Mouse (Mus musculus): ENCODE data around the gene Fcrlb.
A peak's percentile ranks its signal among the peaks of the same experiment; 100 is the strongest.

Fcrlb gene

DNA sequence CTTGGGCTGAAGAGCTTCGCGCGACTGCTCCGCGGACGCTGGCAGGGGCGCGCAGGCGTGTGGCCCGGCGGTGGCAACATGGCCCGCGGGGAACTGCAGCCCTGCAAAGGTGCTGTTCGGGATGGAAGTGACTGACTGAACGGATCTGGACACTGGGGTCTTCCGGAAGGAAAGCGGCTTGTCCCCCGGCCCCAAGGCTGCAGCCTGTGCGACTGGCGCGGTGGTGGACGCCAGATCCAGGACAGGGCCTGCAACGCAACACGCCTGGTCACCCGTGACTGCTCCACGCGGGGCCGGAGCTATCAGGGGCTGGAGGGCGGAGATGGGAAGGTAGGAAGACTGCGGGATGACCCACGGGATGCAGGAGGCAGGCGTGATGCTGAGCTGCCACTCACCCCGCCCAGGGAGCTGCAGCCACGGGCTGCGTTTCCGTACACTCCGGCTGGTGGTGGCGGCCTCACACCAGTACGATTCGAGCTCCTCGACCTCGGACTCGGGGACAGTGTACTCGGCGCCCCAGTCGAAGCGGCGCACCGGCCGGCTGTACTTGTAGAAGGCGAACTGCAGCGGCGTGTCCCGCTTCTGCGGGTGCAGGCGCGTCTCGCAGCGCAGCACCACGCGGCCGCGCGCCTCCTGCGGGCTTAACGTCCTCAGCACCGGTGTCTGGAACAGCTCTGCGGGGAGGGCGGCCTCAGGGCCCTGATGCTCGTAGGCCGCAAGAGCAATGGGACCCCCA, 5.1 kb downstream of the Fcrlb start:
- DNase-seq (ENCODE audit: low read depth, low spot score): peak; percentile 24

DNA sequence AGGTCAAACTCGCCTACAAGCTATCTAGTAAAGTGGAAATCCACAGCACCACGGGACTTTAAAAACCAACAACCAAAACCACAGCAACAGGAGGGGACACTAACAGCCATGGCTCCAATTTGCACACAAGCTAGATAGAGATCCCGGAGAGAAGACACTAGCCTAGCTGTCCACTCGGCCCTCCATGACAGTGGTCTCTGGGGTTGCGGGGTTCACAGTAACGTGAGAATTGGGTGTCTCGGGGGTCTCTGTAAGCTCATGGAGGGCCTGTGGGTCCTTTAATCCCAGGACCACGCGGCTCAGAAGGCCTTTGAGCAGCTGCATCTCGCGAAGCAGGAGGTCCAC, 5.7 kb downstream of the Fcrlb start:
- no peak for DNase-seq (ENCODE audit: low read depth, low spot score)

DNA sequence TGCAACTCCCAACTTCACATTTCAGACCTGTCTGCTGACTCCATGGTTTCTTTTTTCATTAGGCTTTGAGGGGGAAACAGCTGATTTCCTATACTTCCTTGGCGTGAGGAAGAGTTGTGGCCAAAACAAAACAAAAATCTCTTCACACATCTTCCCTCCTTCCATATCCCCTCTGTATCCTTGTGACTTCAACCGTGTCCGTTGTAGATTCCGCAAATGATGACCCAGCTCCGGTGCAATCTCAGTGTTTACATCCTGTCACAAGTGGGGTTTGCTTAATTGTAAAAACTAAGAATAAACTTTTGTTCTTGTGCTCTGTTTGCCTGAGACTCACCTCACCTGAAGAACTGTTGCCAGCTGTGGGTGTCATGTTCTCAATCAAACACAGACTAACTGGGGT, 9.3 kb downstream of the Fcrlb start:
- DNase-seq (ENCODE audit: low read depth, low spot score): no peak

- peak; percentile 88 for DNase-seq (ENCODE audit: low read depth, low spot score)
Measured at GRCm38 (mm10) chr1:170901536-170902238, 11.1 kb downstream of the Fcrlb start.

GRCm38 (mm10) chr1:170900799-170901467, 11.8 kb downstream of the Fcrlb start:
- DNase-seq (ENCODE audit: low read depth, low spot score): peak; percentile 84

DNA sequence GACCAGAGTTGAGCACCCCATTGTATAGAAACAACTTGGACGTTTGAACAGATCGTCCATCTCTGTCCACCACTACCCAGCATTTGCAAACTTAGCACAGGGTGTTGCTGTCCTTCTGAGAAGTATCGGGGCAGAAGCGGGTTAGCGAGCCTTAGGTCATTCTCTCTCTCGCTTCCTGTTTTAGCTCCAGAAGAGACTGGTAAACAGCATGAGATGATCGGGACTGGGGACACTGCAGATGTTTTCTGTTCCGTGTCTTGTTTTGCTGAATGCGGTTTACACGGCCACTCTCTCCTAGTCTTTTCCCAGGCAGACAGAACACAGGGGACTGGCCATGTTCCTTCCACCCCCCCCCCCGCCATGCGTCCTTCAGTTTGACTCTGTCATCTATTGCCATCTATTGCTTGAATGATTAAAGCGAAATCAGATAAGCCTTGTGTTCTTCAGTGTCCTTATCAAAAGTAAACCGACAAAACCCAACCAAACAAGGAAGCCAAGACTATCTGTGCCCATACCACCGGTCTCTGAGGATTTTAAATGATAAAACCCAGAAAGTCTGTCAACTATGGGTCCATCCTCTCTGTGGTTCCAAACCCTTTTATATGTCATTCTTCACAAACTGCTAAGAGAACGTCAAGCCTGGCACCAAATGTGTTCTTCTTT, 14.2 kb downstream of the Fcrlb start:
- no peak for DNase-seq (ENCODE audit: low read depth, low spot score)

GRCm38 (mm10) chr1:170896651-170897281, 16.0 kb downstream of the Fcrlb start:
- DNase-seq (ENCODE audit: low read depth, low spot score): no peak

DNA sequence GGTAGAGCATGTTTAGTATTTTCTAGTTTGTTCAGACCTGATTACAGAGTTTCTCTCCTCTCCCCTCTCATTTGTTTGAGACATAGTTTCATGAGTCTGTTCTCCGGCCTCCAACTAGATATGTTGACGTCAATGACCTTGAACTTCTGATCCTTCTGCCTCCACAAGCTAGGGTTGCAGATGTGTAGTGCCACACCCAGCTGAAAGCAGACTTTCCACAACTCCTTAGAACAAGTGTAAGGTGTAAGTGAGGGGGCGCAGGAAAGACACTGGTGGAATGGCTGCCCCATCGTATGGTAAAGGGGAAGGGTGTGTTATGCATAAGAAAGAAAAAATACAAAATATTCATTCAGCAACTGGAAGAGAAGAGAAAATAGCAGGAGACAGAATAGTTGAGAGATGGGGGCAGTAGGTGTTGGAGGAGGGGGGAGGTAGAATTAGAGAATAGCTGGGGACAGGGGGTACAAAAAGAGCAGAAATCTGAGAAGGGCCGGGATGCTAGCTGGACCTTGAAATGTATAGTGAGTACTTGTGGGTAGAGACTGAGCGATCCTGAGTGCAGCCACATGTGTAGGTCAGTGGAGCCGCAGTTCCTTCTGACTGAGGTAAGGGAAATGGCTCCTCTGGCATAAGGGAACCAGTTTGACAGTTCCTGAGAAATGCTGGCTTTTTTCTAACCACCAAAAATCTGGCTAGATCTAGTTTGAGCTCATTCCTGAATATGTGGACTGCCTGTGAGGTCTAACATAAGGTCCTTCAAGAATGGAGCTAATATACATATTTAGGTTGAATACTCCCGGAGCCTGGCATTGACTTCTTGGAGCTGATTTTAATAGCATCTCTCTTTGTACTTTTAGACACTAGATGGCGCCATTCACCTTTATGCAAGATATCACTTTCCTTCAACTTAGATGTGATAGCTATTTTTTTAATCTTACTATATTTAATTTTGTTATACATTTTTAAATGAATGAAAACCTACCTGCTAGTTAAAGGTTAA, 17.8 kb downstream of the Fcrlb start:
- peak; percentile 76 for DNase-seq (ENCODE audit: low read depth, low spot score)

GRCm38 (mm10) chr1:170892279-170892678, 20.5 kb downstream of the Fcrlb start:
- DNase-seq (ENCODE audit: low read depth, low spot score): no peak

DNA sequence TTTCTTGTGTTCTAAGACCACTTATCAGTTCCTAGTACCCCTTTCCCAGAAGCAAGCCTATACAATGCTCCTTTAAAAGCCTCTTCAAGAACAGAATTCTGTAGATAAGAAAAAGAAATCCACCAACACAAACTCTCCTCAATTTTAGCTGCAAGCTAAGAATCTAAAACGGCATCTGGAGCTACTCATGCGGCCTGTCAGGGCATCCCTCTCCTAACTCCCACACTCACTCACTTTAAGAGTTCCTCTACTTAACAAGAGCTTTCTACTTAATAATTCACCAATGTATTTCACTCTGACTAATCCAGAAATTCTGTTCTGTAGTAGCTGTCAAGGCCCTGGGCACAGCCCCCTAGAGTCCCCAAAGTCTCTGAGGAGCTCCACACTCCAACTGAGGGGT, 21.1 kb downstream of the Fcrlb start:
- no peak for DNase-seq (ENCODE audit: low read depth, low spot score)

DNA sequence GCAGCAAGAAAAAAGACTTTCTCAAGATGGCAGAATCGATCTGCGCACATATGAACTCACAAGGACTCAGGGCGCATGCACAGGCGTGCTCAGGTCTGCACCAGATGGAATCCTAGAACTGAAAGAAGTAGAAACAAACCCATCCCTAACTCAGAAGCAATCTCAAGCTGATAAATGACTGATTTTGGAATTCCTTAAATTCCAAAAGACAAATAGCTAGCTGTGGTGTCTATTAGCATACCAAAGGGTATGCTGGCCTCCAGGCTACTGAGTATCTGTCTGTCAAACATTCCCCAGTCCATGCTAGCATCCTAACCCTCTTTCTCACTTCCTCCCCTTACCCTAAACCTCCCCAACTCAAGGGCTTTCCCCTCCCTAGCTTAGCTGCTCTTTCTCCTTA, 23.4 kb downstream of the Fcrlb start:
- DNase-seq (ENCODE audit: low read depth, low spot score): no peak

DNA sequence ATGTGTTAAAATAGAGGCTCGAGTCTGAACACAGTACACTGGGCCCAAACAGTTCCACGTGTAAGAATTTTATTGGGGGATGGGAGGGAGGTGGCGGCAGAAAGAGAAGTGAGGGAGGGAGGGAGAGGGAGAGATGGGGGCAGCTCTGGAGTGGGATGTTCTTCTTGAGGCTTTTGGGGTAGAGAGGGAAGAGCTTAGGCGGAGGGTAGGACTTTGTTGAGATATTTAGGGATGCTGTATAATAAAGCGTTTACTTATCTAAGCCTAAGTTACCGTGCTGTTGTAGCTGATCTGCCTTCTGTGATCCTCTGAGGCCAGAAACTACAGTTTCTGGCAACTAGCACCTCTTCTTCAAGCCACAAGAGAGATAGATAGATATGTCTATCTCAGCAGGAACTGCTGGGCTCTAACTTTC, 26.7 kb downstream of the Fcrlb start:
- no peak for DNase-seq (ENCODE audit: low read depth, low spot score)

DNA sequence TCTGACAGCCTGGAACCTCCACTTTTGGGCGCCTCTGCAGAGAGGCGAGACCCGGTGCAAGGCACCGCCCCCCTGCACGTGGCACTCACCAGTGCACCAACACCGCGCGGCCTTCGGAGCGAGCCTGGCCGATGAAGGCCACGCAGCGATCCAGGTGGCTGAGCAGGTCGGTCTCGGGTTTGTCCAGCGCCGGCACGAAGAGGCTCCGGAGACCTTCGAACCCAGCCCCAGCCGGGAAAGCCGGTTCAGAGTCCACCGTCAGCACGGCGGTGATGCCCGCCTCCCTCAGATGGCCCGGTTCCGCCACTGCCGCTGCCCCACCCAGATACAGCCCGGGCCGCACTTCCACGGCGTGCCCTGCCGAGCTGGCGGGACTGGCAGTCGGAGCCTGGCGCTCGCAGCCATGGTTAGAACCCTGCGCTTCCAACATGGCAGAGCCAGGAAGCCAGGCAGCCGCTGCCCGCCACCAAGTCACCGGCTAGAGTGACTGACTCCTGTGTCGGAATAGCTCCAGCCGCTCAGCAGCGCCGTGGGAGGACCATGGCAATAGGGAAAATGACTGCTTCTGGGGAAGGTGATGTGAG, 27.7 kb downstream of the Fcrlb start, which contains the start of the genes Gm26620 and Dusp12:
Gene Gm26620 (plus strand): TSS at position 88 of the 584 bp plus-strand sequence.
Gene Dusp12 (minus strand): TSS at position 563 of the 584 bp plus-strand sequence.
- DNase-seq (ENCODE audit: low read depth, low spot score): peak; percentile 95

DNA sequence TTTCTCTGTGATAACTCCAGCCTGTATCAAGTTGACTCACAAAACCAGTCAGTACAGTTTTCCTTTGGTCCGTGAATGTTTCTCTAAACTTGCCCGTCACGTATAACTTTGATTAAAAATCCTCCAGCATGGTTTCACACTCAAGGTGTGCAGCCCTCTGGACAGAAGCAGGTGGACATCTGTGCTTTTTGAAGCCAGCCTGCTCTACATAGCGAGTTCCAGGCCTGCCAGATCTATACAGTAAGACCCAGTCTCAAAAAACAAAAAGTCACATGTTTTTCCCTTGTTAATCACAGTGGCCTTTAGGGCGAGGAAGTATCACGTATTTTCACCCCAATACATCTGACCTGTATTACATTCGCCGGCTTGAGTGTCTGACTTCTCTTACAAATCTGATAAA, 28.4 kb downstream of the Fcrlb start:
- no peak for DNase-seq (ENCODE audit: low read depth, low spot score)

GRCm38 (mm10) chr1:170882915-170883485, 29.7 kb downstream of the Fcrlb start:
- DNase-seq (ENCODE audit: low read depth, low spot score): no peak

GRCm38 (mm10) chr1:170876906-170877305, 35.8 kb downstream of the Fcrlb start:
- no peak for DNase-seq (ENCODE audit: low read depth, low spot score)

DNA sequence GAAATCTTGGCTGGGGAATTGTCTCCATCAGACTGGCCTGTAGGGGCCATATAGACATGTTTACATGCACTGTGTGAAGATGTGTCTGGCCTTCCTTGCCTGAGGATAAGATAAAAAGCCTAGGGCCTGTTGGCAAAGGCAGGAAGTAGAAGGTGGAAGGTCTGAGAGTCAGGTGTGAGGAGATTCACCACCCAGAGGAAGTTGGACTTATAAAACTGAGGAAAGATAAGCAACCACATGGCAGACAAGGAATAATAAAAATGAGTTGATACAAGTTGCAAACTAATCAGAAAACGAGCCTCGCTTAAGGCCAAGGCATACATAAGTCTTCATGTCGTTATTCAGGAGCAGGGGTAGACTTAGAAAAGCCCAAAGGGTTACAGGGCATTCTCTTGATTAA, 37.1 kb downstream of the Fcrlb start:
- DNase-seq (ENCODE audit: low read depth, low spot score): no peak

DNA sequence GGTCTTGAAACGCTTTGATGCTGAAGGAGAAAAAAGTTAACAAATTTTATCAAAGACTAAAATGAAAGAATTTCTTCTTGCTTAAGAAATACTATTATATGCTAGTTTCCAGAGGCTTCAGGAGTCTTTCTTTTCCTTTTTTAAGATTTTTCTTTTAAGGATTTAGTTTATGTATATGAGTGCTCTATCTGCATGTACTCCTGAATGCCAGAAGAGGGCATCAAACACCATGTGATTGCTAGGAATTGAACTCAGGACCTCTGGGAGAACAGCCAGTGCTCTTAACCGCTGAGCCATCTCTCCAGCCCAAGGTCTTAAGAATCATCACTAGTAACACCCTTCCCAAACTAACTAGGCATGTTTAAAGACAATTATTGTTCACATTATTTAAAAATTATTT, 40.8 kb downstream of the Fcrlb start:
- DNase-seq (ENCODE audit: low read depth, low spot score): no peak

DNA sequence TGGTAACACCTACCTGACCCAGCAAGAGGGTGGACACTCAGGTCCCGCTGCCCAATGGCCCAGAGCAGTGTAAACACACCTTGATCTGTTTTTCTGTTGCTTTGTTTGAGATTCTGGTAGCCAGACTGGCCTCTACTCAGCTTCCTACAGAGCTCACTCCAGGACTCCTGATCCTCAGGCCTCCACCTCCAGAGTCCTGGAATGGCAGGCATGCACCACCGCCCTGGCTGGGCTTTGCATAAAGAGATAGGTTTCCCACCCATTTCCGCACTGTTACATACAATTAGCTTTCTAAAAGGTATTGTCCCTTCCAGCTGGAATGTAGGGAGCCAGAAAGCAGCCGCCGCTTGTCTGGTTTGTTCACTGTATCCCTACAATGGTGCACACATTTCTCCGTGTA, 41.3 kb downstream of the Fcrlb start:
- no peak for DNase-seq (ENCODE audit: low read depth, low spot score)

- no peak for DNase-seq (ENCODE audit: low read depth, low spot score)
Measured at GRCm38 (mm10) chr1:170868905-170869283, 43.8 kb downstream of the Fcrlb start.
